Mouse (Mus musculus) embryonic facial prominence, embryonic 14.5 days (tissue): Measurements from ENCODE around the gene Gal3st4. TPM values are rescaled to one million over a fixed set of nuclear protein-coding genes. Genes with fewer than 3 reads are reported as not detected.

Experiments used
- ATAC-seq: fragments of 200-750 bp; cut with Nextera tagmentation; 2 replicates; pipeline ENCODE4 v1.8.0; 2017; ENCODE audit warnings: low read depth, moderate number of reproducible peaks, moderate TSS enrichment
- DNase-seq: peaks from one replicate; pipeline ENCODE4 v3.0.0-alpha.2; 2015; ENCODE audit warnings: low spot score
- H3K27ac ChIP-seq: fragments of 300-500 bp; sonication (generic); replicated peaks from 2 replicates; pipeline ENCODE4 v1.5.1; 2014; ENCODE audit warnings: low read depth, mild to moderate bottlenecking, low read length, moderate library complexity
- H3K27me3 ChIP-seq: fragments of 300-500 bp; sonication (generic); replicated peaks from 2 replicates; pipeline ENCODE4 v1.6.1; 2014; ENCODE audit warnings: low read length; ENCODE audit not compliant: control insufficient read depth, insufficient read depth
- H3K36me3 ChIP-seq: fragments of 300-500 bp; sonication (generic); 2 replicates; pipeline ENCODE4 v1.6.1; 2014; ENCODE audit warnings: low read length, mixed read lengths; ENCODE audit not compliant: control insufficient read depth, insufficient read depth
- H3K4me1 ChIP-seq: fragments of 300-500 bp; sonication (generic); 2 replicates; pipeline ENCODE4 v1.6.1; 2014; ENCODE audit warnings: antibody characterized with exemption, low read length; ENCODE audit not compliant: control insufficient read depth, insufficient read depth
- H3K4me2 ChIP-seq: fragments of 300-500 bp; sonication (generic); 2 replicates; pipeline ENCODE4 v1.6.1; 2014; ENCODE audit warnings: low read depth, mild to moderate bottlenecking, low read length, moderate library complexity, mixed read lengths
- H3K4me3 ChIP-seq: fragments of 300-500 bp; sonication (generic); 2 replicates; pipeline ENCODE4 v1.5.1; 2014; ENCODE audit warnings: low read depth, mild to moderate bottlenecking, low read length
- H3K9ac ChIP-seq: fragments of 300-500 bp; sonication (generic); 2 replicates; pipeline ENCODE4 v1.6.1; 2014; ENCODE audit warnings: low read depth, mild to moderate bottlenecking, low read length, moderate library complexity, mixed read lengths
- H3K9me3 ChIP-seq: fragments of 300-500 bp; sonication (generic); 2 replicates; pipeline ENCODE4 v1.6.1; 2016; ENCODE audit warnings: low read length; ENCODE audit not compliant: control insufficient read depth
- WGBS: fragments of 180-500 bp; shearing (Covaris S2); extraction: QIAGEN DNeasy Blood & Tissue Kit; methylation state at CpG from one replicate; pipeline ENCODE4 v1.1.7; 2014; 5-methylcytosine and 5-hydroxymethylcytosine counted together
- polyA plus RNA-seq: library from polyadenylated mRNA; unstranded; fragments of >200 nt; fragmentation: Nextera tagmentation; extraction: Ambion mirVana; gene quantifications from 2 replicates; pipeline ENCODE4 v1.2.1, GENCODE M21; 2014

Gene Gal3st4
- polyA plus RNA-seq, 1 experiment from 2014 or later = 2.5 TPM

DNA sequence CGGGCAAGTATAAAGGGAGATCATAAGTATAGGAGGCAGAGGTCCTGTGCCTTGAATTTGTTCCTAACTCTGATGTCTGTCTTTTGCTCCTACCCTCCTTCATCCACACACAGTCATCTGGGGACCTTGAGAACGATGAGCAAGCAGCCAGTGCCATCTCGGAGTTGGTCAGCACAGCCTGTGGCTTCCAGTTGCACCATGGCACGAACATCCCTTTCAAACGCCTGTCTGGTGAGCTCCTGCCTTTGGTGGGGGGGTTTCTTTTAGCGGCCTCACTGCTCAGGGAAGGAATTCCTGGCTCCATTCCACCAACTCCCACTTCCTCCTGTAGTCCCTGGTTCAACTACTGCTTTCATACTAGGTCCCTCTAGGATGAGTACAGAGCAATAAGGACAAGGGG is 14.1 kb downstream of the Gal3st4 start:
- Histone ChIP-seq H3K4me2 (no peak overlapping the region), H3K4me3 (no peak overlapping the region), H3K4me1 (peaks cover 17% of the 10 kb centered on the region), H3K27ac (no peak overlapping the region), H3K9ac (no peak overlapping the region), H3K27me3 (no peaks in the 10 kb centered on the region), H3K9me3 (no peaks in the 10 kb centered on the region), H3K36me3 (peaks cover 39% of the 10 kb centered on the region)
- WGBS = 77% methylated on average over 6 of the region's 6 CpGs
- DNase-seq (no peak), ATAC-seq (no peak)

DNA sequence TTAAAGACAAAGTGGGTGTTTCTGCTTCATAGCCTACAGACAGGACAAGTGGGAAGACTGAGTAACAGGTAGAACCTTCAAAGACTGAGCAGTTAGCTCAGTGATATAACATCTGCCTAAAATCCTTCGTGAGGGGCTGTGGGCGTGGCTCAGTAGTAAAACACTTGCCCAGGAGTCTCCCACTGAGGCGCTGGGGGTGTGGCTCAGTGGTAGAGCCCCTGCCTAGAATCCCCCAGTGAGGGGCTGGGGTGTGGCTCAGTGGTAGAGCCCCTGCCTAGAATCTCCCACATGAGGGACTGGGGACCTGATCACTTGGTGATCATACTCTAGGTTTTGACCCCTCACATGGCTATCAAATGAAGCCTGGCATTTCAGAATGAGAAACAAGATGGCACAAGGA is 14.6 kb downstream of the Gal3st4 start:
- peaks cover 39% of the 10 kb centered on the region for H3K36me3 ChIP-seq

DNA sequence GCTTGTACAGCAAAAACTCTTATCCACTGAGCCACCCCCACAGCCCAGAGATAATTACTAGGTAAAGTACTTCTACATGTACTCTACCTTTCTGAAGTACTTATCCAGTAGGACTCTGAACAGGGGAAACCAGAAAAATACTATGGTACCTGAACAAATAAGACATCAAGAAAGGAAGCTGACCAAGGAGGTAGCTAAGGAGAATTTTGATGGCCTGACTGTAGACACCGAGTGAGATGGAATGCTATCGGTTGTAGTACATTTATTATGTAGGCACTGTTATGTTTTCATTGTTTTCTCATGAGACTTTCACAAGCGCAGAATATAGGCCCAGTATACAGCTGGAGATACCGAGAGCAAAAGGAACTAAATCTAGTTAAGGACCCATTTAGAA is 15.1 kb downstream of the Gal3st4 start:
- Histone ChIP-seq H3K4me2 (no peak overlapping the region), H3K27ac (no peak overlapping the region), H3K4me3 (no peak overlapping the region), H3K36me3 (peaks cover 39% of the 10 kb centered on the region), H3K9me3 (no peaks in the 10 kb centered on the region; the same call in 1 of the 2 replicates), H3K9ac (no peak overlapping the region), H3K4me1 (peaks cover 10% of the 10 kb centered on the region), H3K27me3 (no peaks in the 10 kb centered on the region)
- ATAC-seq (no peak), DNase-seq (no peak)
- WGBS = 92% methylated on average over 4 of the region's 4 CpGs

More for the DNA sequence above, 14.6 kb downstream of the Gal3st4 start:
- Histone ChIP-seq H3K4me1 (peaks cover 15% of the 10 kb centered on the region), H3K4me3 (no peak overlapping the region), H3K27ac (no peak overlapping the region), H3K4me2 (no peak overlapping the region), H3K27me3 (no peaks in the 10 kb centered on the region), H3K9ac (no peak overlapping the region), H3K9me3 (no peaks in the 10 kb centered on the region; the same call in 1 of the 2 replicates)
- 83% methylated on average over 3 of the region's 3 CpGs for WGBS
- no peak for DNase-seq
- no peak for ATAC-seq

DNA sequence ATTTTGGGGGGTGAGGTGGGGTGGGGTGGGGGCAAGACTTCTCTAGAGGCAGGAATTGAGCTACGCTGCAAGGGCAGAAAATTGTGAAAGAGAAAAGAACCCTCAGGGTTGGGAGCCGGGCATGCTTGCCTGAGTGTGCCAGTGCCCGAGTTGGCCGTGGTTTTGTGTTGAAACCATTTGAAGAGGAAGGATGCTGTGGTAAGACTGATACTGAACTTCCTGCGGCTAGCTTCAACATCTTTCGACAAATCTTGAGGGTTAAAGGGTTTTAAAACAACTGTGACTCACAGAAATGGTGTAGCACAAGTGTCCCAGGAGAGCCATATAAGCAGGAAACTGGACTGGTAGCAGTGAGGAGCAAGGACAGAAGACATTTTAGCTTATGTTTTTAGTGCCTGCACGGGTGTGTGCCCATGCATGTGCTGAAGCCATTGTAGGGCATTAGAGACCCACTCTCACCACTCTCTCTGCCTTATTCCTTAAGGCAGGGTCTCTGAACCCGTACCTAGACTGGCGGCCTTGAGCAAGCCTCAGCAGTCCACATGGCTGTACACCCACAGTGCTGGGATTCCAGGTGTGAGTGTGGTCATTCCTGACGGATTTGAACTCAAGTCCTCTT is 15.6 kb downstream of the Gal3st4 start:
- Histone ChIP-seq H3K4me3 (0 out of 2 replicates have a peak overlapping the region, but pooled peaks have one; percentile 71), H3K36me3 (peaks cover 36% of the 10 kb centered on the region), H3K27ac (no peak overlapping the region), H3K4me1 (peaks cover 8% of the 10 kb centered on the region; the same call in 1 of the 2 replicates), H3K9ac (no peak overlapping the region), H3K4me2 (no peak overlapping the region), H3K9me3 (no peaks in the 10 kb centered on the region; the same call in 1 of the 2 replicates), H3K27me3 (no peaks in the 10 kb centered on the region)
- ATAC-seq (no peak), DNase-seq (no peak)
- 82% methylated on average over 10 of the region's 10 CpGs for WGBS

DNA sequence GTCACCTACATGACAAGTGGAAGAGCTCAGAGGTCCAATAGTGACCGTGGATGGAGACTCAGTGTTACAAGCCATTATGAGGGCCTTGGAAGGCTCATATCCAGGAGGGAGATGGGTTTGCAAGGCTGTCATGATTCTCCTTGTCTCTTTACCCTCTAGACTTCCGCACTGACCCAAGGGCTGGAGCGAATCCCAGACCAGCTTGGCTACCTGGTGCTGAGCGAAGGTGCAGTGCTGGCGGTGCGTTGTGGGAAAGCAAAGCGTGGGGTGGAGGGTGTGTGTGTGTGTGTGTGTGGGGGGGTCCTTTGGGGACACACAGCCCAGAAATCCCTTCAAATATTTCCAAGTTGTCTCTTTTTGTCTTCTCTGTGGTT is 16.6 kb downstream of the Gal3st4 start:
- Histone ChIP-seq H3K27me3 (no peaks in the 10 kb centered on the region), H3K4me2 (peak overlapping the region; percentile 89), H3K4me3 (peak overlapping the region; percentile 71), H3K36me3 (peaks cover 26% of the 10 kb centered on the region), H3K27ac (peak overlapping the region; percentile 59), H3K9me3 (no peaks in the 10 kb centered on the region; the same call in 1 of the 2 replicates), H3K9ac (peak overlapping the region; percentile 70), H3K4me1 (peaks cover 8% of the 10 kb centered on the region; the same call in 1 of the 2 replicates)
- DNase-seq = no peak
- ATAC-seq = no peak; the same call in 1 of the 2 replicates
- 16% methylated on average over 6 of the region's 7 CpGs for WGBS

DNA sequence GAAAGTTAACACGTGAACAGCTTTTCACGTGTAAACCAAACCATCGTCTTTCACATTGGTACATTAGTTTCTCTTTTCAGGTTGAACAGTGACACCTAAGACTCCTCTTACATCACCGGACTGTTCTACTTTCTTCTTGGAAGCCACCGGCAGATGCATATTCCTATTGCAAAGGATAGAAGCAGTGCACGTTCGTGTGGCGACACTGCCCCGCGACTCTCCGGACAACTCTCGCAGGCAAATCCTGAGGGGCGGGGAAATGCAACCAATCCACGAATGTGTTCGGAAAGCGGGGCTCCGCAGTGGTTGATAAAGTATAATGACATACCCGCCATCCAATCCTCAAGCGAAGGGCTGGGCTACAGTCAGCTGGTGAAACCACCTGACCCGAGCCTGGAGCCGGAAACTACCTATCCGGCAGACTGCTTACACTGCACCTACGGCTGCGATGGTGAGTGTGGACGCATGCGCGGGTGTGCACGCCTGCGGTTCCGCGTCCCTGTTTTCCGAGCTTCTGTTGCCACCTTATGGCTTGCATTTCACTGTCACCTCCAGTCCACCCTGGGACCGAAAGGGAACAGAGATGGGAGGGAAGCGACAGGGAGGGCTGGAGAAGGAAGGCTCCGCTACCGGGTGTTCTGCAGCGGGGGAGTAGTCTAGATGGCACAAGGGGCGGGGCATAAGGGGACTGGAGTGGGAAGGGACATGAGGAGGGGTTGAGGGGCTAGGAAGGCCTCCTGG is 17.1 kb downstream of the Gal3st4 start, which contains the start of gene Lamtor4:
TSS of gene Lamtor4 (plus strand) at position 130 of the 741 bp plus-strand sequence.
- peak within 1 kb of the TSS; percentile 89 for H3K4me2 ChIP-seq
- H3K27ac ChIP-seq = peak within 1 kb of the TSS; percentile 59
- peaks cover 20% of the 10 kb centered on the region for H3K36me3 ChIP-seq
- no peaks in the 10 kb centered on the region; the same call in 1 of the 2 replicates for H3K9me3 ChIP-seq
- DNase-seq = peak; percentile 99
- peaks cover 8% of the 10 kb centered on the region; the same call in 1 of the 2 replicates for H3K4me1 ChIP-seq
- WGBS = under 1% methylated on average over 38 of the region's 38 CpGs
- peak; percentile 100 for ATAC-seq
- H3K4me3 ChIP-seq = peak within 1 kb of the TSS; percentile 71
- peak within 1 kb of the TSS; percentile 70 for H3K9ac ChIP-seq
- no peaks in the 10 kb centered on the region for H3K27me3 ChIP-seq

DNA sequence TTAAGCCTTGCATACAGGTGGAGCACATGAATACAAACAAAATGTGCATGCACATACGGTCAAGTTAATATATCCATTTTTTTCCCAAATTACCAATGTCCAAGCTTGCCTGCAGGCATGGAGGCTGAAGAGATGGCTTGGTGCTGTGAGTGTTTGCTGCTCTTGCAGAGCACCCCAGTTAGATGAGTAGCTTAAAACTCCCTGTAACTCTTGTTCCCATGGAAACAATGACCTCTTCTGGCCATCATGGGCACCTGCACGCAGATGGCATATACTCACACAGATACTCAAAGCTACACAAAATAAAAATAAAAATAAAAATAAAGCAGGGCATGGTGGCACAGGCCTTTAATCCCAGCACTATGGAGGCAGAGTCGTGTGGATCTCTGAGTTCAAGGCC is 19.6 kb downstream of the Gal3st4 start:
- no peak for ATAC-seq
- WGBS = 88% methylated on average over 3 of the region's 3 CpGs
- no peak for DNase-seq
- no peaks in the 10 kb centered on the region; the same call in 1 of the 2 replicates for H3K9me3 ChIP-seq
- H3K4me2 ChIP-seq = no peak overlapping the region
- no peak overlapping the region for H3K4me3 ChIP-seq
- no peak overlapping the region for H3K9ac ChIP-seq
- H3K4me1 ChIP-seq = peaks cover 8% of the 10 kb centered on the region; the same call in 1 of the 2 replicates
- 0 out of 2 replicates have a peak, but pooled peaks cover 2% of the 10 kb centered on the region for H3K36me3 ChIP-seq
- no peaks in the 10 kb centered on the region for H3K27me3 ChIP-seq
- no peak overlapping the region for H3K27ac ChIP-seq

DNA sequence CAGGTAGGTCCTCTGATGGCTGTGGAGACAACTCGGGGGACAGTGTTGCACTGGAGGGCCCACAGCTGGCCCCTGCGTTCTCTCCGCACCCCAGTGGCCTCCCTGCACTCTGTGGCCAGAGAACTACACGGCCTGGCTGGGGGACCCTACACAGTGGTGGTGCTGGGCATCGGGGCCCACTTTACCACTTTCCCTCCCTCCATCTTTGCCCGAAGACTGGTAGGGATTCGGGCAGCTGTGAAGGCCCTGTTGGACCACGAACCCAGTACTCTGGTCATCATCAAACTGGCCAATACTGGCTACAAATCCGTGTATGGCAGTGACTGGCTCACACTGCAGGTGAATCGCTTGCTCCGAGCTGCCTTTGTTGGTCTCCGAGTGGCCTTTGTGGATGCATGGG is 21.5 kb downstream of the Gal3st4 start:
- H3K9me3 ChIP-seq = no peaks in the 10 kb centered on the region; the same call in 1 of the 2 replicates
- H3K4me1 ChIP-seq = peaks cover 5% of the 10 kb centered on the region; the same call in 1 of the 2 replicates
- 79% methylated on average over 12 of the region's 12 CpGs for WGBS
- ATAC-seq (no peak), DNase-seq (no peak)
- no peak overlapping the region for H3K9ac ChIP-seq
- no peak overlapping the region for H3K27ac ChIP-seq
- H3K36me3 ChIP-seq = no peaks in the 10 kb centered on the region
- no peak overlapping the region for H3K4me2 ChIP-seq
- no peaks in the 10 kb centered on the region for H3K27me3 ChIP-seq
- no peak overlapping the region for H3K4me3 ChIP-seq
